Mouse (Mus musculus): ENCODE measurements around the gene Gcnt2.

GRCm38 (mm10) chr13:40899994-40900970 lies 40.7 kb downstream of the Gcnt2 start:
- TF ChIP-seq CTCF (IDR thresholded peaks at IDR 0.05; ENCODE audit: low read depth): no peak
- no peak for TF ChIP-seq EP300 (IDR thresholded peaks at IDR 0.05; ENCODE audit: low read depth)

All from liver, postnatal 0 days (tissue).